11 mouse cellular contexts compared by ENCODE assay signal in the genomic region with DNA sequence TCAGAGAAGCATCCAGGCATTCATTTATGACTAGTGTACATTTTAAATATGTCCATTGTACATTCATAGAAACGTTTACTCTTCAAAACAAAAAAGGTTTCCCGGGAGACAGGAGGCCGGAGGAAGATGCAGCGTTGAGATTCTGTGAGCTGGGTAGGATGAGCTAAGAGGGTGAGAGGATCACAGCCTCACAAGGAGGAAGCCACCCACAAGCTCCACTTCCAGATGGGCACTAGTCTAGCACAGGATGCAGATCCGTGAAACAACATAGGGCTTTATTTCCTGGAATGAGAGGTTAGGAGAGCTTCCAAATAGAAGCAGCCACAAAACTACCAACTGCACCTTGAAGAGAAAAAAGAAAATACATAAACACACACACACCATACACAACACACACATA.
"Had no signal": no experiment of that assay in that cellular context is flagged by ENCODE, and none has a peak within 500 bp of the region (broad histone marks: within the 10 kb centered on the region; RNA-seq: fewer than 3 reads in every experiment).

No protein-coding gene starts in this region.

- ATAC-seq: liver, postnatal 0 days; lung, postnatal 0 days had no signal

- DNase-seq: liver, embryonic 13.5 days; liver, postnatal 0 days; lung, adult 2 months; lung, postnatal 14 days; lung, postnatal 36 days; midbrain, embryonic 14.5 days; right cerebral cortex, postnatal 14 days; thymus, adult 18-20 months; thymus, postnatal 14 days; thymus, postnatal 36 days had no signal
